Mouse (Mus musculus) heart, adult 2 months (tissue): ENCODE measurements around the gene Kcnma1.

Experiments used
- CTCF ChIP-seq: fragments of 200-600 bp; IDR thresholded peaks from 2 replicates; pipeline ENCODE4 v1.8.1; 2022; ENCODE audit warnings: antibody characterized with exemption, mild to moderate bottlenecking, moderate library complexity
- POLR2A ChIP-seq: fragments of 200-500 bp; IDR thresholded peaks from 2 replicates; pipeline ENCODE4 v1.6.1; 2011; ENCODE audit warnings: mild to moderate bottlenecking, low read depth, low read length, control low read depth; ENCODE audit not compliant: insufficient read depth

GRCm38 (mm10) chr14:23806378-23806777, 207.9 kb downstream of the Kcnma1 start:
- no peak for TF ChIP-seq CTCF
- TF ChIP-seq POLR2A = no peak
